Mouse (Mus musculus) liver, embryonic 14.5 days (tissue): ENCODE results near the gene Evi5.

ENCODE experiments used
- CTCF ChIP-seq: IDR thresholded peaks from 2 replicates; pipeline ENCODE4 v1.5.1; 2016; ENCODE audit warnings: antibody characterized with exemption, low read depth, control low read depth
- EP300 ChIP-seq: IDR thresholded peaks from 2 replicates; pipeline ENCODE4 v1.6.1; 2016; ENCODE audit warnings: antibody characterized with exemption, low read depth

DNA sequence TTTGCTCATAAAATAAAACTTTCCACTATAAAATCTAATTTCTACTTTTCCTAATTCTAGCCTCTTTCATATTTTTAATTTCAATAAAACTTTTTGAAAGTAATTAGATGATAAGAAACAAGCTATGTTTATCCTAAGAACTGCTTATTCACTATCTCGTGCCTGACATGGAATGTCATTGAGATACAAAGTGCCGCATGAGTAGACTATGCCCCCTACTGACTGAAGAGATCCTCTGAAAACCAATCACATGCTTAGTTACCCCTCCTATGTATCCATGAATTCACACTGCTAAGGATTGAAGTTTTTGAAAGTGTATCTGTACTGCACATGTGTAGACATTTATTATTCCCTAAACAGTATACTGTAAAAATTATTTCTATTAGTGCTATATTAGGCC is 81.0 kb downstream of the Evi5 start:
- peak; percentile 37; the same call in 1 of the 2 replicates for TF ChIP-seq CTCF
- TF ChIP-seq EP300 = no peak
